ENCODE assay signal across 13 mouse cellular contexts in genomic region chr7:75209221-75209641, GRCm38 (mm10).
DNase-seq lines count a peak whose midpoint lies in the region; ATAC-seq lines count a peak whose summit lies in the region.
"Had no signal": no experiment of that assay in that cellular context is flagged by ENCODE, and none has a peak within 500 bp of the region (broad histone marks: within the 10 kb centered on the region; RNA-seq: fewer than 3 reads in every experiment).

No protein-coding gene starts in this region.

- no peak for DNase-seq in forebrain, embryonic 11.5 days (ENCODE audit: low spot score)
- peak; percentile 65 for DNase-seq in 3T3-L1 (ENCODE audit: low read depth, low spot score)
- peak; percentile 27 for DNase-seq in embryo, embryonic 11.5 days (ENCODE audit: low read depth, low spot score)
- peak; percentile 27 to 73 for DNase-seq in layer of hippocampus, postnatal 14 days (ENCODE audit: low spot score in 2 of 2)
- DNase-seq in yolk sac, embryonic 10.5 days (ENCODE audit: low spot score) = no peak
- DNase-seq in kidney, adult 9 months = no peak
- DNase-seq: gastrocnemius, postnatal 25 days; heart, postnatal 4 days; thymus, postnatal 36 days had no signal

- no peak overlapping the region for H3K4me3 ChIP-seq in forebrain, embryonic 12.5 days (replicated peaks)
- no peak overlapping the region for H3K4me3 ChIP-seq in forebrain, embryonic 11.5 days (ENCODE audit: low read depth, low read length)
- H3K4me3 ChIP-seq: midbrain, embryonic 10.5 days had no signal

- no peak for ATAC-seq in forebrain, embryonic 12.5 days (ENCODE audit: low FRiP score)
- no peak for ATAC-seq in forebrain, embryonic 11.5 days (replicated peaks; ENCODE audit: low FRiP score)
- ATAC-seq in monocyte, adult 5-6 weeks (replicated peaks; ENCODE audit: insufficient number of reproducible peaks, low FRiP score, low TSS enrichment, poor library complexity, severe bottlenecking) = no peak

- no peak overlapping the region for H3K4me2 ChIP-seq in forebrain, embryonic 12.5 days
- no peak overlapping the region for H3K4me2 ChIP-seq in forebrain, embryonic 11.5 days (ENCODE audit: low read depth, low read length, severe bottlenecking)

- H3K9ac ChIP-seq in forebrain, embryonic 12.5 days = no peak overlapping the region
- H3K9ac ChIP-seq in forebrain, embryonic 11.5 days (ENCODE audit: low read length) = no peak overlapping the region

- no peaks in the 10 kb centered on the region for H3K27me3 ChIP-seq in forebrain, embryonic 12.5 days
- no peaks in the 10 kb centered on the region for H3K27me3 ChIP-seq in forebrain, embryonic 11.5 days (ENCODE audit: control insufficient read depth, insufficient read depth, low read length)
- H3K27me3 ChIP-seq: CH12.LX had no signal

- H3K9me3 ChIP-seq in forebrain, embryonic 12.5 days = no peaks in the 10 kb centered on the region
- H3K9me3 ChIP-seq in forebrain, embryonic 11.5 days (ENCODE audit: control insufficient read depth, low read length) = no peaks in the 10 kb centered on the region
- H3K9me3 ChIP-seq: midbrain, embryonic 10.5 days had no signal

- 0 out of 2 replicates have a peak overlapping the region, but pooled peaks have one; percentile 13 for H3K27ac ChIP-seq in forebrain, embryonic 12.5 days
- no peak overlapping the region for H3K27ac ChIP-seq in forebrain, embryonic 11.5 days (ENCODE audit: low read depth, low read length)
- H3K27ac ChIP-seq: midbrain, embryonic 10.5 days had no signal

- H3K4me1 ChIP-seq in forebrain, embryonic 12.5 days = peaks cover 11% of the 10 kb centered on the region; the same call in 1 of the 2 replicates
- peaks cover 2% of the 10 kb centered on the region; the same call in 1 of the 2 replicates for H3K4me1 ChIP-seq in forebrain, embryonic 11.5 days (replicated peaks; ENCODE audit: control insufficient read depth, insufficient read depth, low read length)

- no peaks in the 10 kb centered on the region for H3K36me3 ChIP-seq in forebrain, embryonic 12.5 days (replicated peaks)
- no peaks in the 10 kb centered on the region for H3K36me3 ChIP-seq in forebrain, embryonic 11.5 days (ENCODE audit: control insufficient read depth, insufficient read depth, low read length)
- H3K36me3 ChIP-seq: midbrain, embryonic 10.5 days had no signal

- 31% methylated on average over 4 of the region's 4 CpGs for WGBS in forebrain, embryonic 12.5 days
- 46% methylated on average over 4 of the region's 4 CpGs for WGBS in forebrain, embryonic 11.5 days

Comparison
In these comparisons a context has a peak if more than half of its experiments do, and no peak if none do; other contexts are left out.
1. DNase-seq: peak in 3T3-L1 (single experiment), embryo, embryonic 11.5 days (single experiment) and layer of hippocampus, postnatal 14 days (2 of 2); none in forebrain, embryonic 11.5 days (single experiment), yolk sac, embryonic 10.5 days (single experiment) and kidney, adult 9 months (single experiment).